Mouse (Mus musculus) thymus, adult 2 months (tissue): ENCODE results near the gene Ankrd65.

ENCODE experiments used
- CTCF ChIP-seq: fragments of 200-500 bp; IDR thresholded peaks from 2 replicates; pipeline ENCODE4 v1.5.1; 2012; ENCODE audit warnings: mild to moderate bottlenecking, control low read depth, low read length, moderate library complexity, borderline replicate concordance; ENCODE audit not compliant: control insufficient read depth, poor library complexity, insufficient read depth; ENCODE audit errors: extremely low read depth
- POLR2A ChIP-seq: fragments of 200-500 bp; IDR thresholded peaks from 2 replicates; pipeline ENCODE4 v1.6.1; 2012; ENCODE audit warnings: mild to moderate bottlenecking, low read length, control low read depth, moderate library complexity; ENCODE audit not compliant: control insufficient read depth, poor library complexity, insufficient read depth; ENCODE audit errors: extremely low read depth

- TF ChIP-seq POLR2A = no peak
- no peak for TF ChIP-seq CTCF
These were observed 53.0 kb downstream of the Ankrd65 start for GRCm38 (mm10) chr4:155843231-155843630.
